Mouse (Mus musculus) ovary, postnatal 10 days (tissue): ENCODE measurements at regions not wholly inside any gene's neighbourhood (a gene's known extent, or its start where the extent isn't known, plus 50 kb on each side); places are given as distances from the start of the nearest gene placed in this dataset.
A peak's percentile ranks its signal among the peaks of the same experiment; 100 is the strongest.

Source experiments
- DNase-seq: peaks from one replicate; pipeline ENCODE4 v3.0.0; 2022; ENCODE audit warnings: low spot score

DNA sequence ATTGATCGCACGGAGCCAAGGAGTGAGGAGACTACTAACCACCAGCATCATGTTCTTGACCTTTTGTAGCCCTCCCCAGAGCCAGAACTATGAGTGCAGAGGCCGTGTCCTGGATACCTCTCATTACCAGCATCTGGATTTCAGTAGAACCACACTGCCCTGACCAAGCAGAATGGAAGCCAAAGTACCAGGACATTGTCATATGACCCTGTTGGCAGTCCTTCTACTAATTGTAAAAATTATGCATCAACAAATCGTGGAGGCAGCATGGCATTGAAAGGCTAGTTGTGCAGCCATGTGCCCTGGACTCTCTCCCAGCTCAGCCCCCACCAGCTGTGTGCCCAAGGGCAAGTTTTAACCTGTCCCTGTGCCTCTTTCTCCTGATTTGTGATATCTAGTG is 135.6 kb upstream of the Dock1 start:
- DNase-seq = no peak

- DNase-seq = no peak
Observed at GRCm38 (mm10) chr7:134541699-134542098, 128.8 kb upstream of the Dock1 start.

DNA sequence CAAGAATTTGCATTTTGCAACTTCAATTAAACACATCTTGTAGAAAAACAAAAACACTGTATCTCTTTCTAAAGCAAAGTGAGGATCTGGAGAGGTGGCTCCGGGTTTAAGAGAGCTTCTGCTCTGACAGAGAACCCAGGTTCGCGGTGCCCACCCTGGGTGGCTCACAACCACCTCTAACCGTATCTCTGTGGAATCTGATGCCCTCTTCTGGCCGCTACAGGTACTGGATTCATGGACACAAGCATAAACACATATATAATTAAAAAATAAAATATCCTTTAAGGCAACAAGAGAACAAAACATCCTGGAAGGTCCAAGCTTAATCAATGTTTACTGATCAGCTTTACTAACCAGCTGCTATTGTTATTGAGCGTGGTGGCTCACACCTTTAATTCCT is 124.3 kb upstream of the Dock1 start:
- no peak for DNase-seq

GRCm38 (mm10) chr7:134549286-134549919 is 121.1 kb upstream of the Dock1 start:
- DNase-seq = no peak

DNA sequence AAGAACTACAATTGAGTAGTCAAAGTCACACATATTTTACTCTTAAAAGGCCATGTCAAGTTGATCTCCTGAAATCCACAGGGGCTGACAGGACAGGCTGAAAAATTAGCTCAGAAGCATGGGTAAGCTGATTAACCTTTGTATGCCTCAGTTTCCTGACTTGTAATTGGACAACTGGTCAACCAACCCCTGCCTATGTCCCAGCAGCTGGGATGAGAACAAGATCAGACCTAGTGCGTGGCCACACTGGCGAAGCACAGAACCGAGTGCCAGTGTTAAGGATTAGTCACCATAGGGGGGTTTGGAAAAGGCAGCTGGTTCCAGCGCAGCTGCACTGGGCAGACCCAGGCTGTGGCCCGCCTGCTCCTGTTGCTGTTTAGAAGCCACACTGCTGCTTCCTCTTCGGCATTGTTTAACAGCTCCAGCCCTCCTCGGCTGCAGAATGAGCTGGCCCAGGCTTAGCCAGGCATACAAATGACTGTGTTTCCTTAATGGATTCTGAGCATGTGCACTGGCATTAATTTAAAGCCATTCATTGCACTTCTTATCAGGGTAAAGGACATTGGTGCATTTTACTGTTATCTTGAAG is 120.1 kb upstream of the Dock1 start:
- no peak for DNase-seq

- no peak for DNase-seq
Observed at GRCm38 (mm10) chr7:134552051-134552451, 118.4 kb upstream of the Dock1 start.

DNA sequence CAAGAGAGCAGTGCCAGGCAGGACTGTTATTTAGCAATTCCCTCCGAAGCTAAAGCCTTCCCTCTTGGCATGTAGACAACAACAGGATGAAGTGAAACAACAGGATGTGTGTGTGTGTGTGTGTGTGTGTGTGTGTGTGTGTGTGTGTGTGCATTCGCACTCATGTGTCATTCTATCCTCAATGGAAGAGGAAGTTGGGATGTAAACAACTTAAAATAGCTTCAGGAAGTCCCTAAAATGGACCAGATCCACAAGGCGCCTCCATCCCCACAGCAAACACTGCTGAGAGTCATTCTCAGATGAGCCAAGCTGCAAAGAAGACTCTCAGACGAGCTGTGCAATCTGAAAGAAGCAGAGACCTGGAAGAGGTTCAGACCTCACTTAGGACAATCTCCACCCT is 114.4 kb upstream of the Dock1 start:
- DNase-seq = no peak

- DNase-seq = peak; percentile 35
Observed at GRCm38 (mm10) chr7:134566322-134566721, 104.1 kb upstream of the Dock1 start.

- DNase-seq = no peak
Observed at GRCm38 (mm10) chr7:134569247-134569646, 101.2 kb upstream of the Dock1 start.

DNA sequence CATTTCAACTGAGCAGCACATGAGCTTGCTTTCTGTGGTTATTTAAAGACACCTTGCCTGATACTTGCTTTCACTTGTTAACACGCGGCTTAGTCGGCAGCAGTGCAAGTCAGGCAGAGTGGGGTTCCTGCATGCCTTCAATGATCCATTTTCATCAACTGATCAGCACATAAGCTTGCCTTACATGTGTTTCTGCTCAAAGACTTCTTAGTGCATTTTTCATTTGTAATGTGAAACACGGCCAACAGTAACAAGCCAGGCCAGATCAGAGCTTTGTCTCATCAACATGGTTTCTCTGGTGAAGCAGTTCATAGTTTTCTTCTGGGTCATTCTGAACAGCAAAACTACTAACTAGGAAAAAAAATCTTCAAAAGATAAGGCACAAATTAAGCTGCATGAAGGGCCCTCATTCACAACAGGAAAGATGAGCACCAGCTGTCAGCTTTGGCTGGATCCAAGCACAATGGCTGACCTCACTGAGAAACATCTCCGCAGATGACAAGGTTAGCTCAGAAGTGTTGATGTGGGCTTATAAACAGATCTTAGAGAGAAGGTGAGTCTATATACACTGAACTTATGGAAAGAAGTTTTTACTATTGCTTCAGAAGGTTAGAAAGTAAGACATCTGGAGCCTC is 100.2 kb upstream of the Dock1 start:
- no peak for DNase-seq

GRCm38 (mm10) chr7:134581746-134582145 is 88.7 kb upstream of the Dock1 start:
- no peak for DNase-seq

GRCm38 (mm10) chr7:134585478-134585877 is 85.0 kb upstream of the Dock1 start:
- DNase-seq = no peak

DNA sequence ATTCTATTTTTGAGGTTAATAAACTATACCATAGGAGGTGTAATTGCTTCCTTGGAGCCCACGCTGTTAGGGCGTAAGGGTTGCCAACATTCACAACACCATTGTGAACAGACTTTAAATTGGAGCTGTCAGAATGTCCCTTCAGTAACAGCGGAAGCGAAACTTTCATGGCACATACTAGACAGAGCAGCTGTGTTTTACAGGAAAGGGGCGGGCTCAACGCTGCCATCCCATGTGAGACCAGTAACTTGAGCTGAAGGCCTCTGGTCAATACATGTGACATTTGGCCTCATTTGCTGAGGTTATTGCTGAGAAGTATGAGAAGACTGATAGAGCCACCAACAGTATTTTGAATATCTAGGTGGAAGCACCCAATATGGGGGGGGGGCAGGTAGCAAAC is 83.5 kb upstream of the Dock1 start:
- no peak for DNase-seq

- DNase-seq = no peak
Observed at GRCm38 (mm10) chr7:134607886-134608285, 62.6 kb upstream of the Dock1 start.

DNA sequence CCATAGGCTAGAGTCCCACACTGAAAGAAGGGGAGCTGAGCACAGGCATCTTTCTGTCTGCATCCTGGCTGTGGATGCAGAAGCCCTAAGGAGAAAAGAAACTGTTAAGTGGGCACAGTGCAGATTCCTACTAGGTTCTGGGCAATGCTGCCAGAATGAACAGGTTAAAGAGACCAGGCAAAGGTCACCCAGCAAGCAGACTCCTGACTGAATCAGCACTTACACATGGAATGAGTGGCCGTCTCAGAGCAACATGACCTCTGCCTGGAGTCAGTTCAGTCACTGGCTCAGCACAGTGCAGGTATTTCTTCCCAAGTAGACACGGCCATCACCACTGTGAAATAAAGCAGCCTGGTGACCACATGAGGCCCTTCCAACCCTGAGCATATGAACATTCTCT is 60.3 kb upstream of the Dock1 start:
- DNase-seq = no peak

- no peak for DNase-seq
Observed at GRCm38 (mm10) chr7:134611371-134611770, 59.1 kb upstream of the Dock1 start.

GRCm38 (mm10) chr7:134612175-134612633 is 58.2 kb upstream of the Dock1 start:
- DNase-seq = no peak

DNA sequence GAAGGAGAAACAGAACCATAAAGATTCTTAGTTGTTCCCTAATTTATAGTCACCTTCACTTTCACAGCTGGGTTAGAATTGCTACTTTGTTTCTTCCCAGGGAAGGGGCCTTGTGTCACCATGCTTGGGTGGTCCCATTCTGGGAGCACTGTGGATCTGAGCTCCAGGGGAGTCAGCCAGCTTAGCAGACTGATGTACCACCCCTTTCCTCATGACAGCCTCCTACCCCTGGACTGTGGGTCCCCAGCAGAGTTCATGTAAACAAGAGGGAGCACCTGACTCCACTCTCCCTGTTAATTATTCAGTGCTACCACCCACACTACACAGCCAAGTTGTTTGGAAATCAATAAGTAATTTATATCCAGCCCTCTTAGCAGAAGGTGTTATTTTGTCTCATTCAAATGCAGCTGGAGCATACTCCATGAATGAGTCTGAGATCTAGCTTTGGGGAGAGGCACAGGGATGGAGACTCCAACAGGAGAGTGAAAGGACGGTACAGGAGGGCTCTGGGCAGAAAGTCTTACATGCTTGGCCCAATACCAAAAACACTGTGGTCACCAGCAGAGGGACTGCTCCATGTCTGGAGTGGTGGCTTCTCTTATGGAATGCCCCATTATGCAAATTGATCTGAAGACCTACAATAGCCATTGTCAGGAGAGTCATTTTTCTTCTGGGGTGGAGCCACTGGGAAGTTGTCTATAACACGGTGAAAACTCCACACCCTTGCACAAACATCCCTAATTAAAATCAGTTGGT is 51.1 kb upstream of the Dock1 start:
- no peak for DNase-seq

GRCm38 (mm10) chr7:134620006-134620405 is 50.4 kb upstream of the Dock1 start:
- DNase-seq = no peak
